Mouse (Mus musculus) leukemia stem cell, adult 10-12 weeks (primary cell): ENCODE measurements around the gene Gm3839. TPM values are rescaled to one million over a fixed set of nuclear protein-coding genes. Genes with fewer than 3 reads are reported as not detected.

Experiments used
- polyA plus RNA-seq: library from polyadenylated mRNA; stranded (reverse); fragments of >175 nt; gene quantifications from 2 replicates; pipeline ENCODE4 v1.2.3, GENCODE M21; 2012; ENCODE audit warnings: low replicate concordance

Gene Gm3839
- 0.35 TPM in 1 of 2 replicates, not detected in the other for polyA plus RNA-seq

DNA sequence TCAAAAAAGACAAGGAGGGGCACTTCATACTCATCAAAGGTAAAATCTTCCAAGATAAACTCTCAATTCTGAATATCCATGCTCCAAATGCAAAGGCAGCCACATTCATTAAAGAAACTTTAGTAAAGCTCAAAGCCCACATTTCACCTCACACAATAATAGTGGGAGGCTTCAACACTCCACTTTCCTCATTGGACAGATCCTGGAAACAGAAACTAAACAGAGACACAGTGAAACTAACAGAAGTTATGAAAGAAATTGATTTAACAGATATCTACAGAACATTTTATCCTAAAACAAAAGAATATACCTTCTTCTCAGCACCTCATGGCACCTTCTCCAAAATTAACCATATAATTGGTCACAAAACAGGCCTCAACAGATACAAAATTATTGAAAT lies at the start of gene Gm3839:
Gene Gm3839 (minus strand): TSS at position 101 of the 400 bp plus-strand sequence.

Other genes with a start within 250 kb of the Gm3839 start
- 0.17 TPM in 1 of 2 replicates, not detected in the other for gene Fhit, start 194.7 kb downstream of the Gm3839 start, polyA plus RNA-seq
- 0.38 and 0.54 TPM in 2 replicates for gene Ptprg, start 196.8 kb upstream of the Gm3839 start, polyA plus RNA-seq